Mouse (Mus musculus): ENCODE measurements at regions not wholly inside any gene's neighbourhood (a gene's known extent, or its start where the extent isn't known, plus 50 kb on each side); places are given as distances from the start of the nearest gene placed in this dataset.

DNA sequence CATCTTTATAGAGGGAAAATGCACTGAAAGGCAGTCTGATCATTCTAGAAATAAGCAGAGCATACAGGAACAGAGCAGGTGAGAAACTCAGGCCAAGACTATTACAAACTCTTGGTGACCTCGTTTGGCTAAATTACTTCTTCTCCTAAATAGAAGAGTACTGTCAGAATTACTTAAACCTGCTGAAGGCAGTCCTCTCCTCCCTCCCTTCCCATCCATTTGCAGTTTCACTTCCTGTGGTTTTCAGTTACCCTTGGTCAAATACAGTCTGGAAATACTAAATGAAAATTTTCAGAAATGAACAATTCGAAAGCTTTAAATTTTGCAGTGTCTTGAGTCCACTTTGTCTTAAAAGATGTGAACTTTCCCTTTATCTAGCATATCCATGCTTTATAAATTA, 135.8 kb downstream of the Rnd3 start:
- no peak for DNase-seq (ENCODE audit: low spot score)

DNA sequence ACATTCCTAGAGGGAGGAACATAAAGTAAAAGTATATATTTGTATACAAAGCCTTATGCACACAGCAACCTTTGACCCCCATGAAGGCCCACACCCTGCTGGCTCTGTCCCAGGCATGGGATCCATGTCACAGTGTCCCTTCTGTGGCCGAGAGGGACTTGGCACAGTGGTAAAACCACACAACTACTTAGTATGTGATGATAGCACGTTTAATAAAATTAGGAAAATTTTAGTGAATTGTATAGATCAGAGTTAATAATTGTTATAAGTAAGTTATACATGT, 140.7 kb downstream of the Rnd3 start:
- no peak for DNase-seq (ENCODE audit: low spot score)

DNA sequence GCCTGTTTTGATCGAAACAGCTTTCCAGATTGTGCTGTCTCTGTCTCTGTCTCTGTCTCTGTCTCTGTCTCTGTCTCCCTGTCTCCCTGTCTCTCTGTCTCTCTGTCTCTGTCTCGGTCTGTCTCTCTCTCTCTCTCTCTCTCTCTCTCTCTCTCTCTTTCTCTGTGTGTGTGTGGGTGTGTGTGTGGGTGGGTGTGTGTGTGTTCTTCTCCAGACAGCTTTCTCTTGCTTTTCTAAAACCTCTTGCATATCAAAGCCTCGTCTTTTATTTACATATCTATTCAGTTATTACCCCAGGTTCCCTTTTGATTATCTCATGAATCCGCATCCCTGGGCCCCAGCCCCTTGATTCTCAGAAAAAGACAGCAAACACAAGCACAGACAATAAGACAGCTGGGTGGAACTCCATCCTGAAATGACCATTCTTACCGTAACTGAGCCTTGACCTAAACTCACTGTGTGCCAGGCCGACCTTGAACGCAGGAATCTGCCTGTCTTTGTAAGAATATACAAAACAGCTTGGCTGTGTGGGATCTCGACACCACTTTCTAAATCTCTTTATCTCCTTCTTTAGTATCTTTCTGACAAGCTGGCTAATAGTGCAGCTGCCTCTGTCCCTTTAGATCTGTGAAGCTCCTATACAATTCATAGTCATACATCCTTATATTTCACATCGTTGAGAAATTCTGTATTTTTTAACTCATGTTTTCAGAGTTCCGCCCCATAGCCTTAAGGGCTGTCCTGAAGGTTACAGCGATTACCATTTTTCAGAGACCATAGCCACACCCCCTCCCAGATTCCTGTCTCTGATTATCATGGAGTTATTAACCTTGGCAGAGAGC, 141.3 kb downstream of the Rnd3 start:
- no peak for DNase-seq (ENCODE audit: low spot score)

DNA sequence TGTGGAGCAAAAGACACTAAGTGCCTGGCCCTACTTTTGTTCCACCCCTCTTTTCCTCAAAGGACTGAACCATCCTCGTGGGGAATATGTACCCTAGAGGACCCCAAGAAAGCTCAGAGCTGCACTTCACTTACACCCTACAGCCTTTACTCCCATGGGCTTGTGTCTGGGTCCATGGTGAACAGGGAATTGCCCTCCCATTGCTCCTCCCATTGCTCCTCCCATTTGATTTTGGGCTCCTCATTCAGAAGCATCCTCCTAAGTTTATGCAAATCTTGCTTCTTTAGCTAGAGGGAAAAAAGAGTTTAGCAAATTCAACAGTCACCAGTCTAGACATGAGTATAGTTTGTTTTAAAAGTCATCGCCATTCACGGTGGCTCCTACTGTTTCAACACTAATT, 142.1 kb downstream of the Rnd3 start:
- no peak for DNase-seq (ENCODE audit: low spot score)

DNA sequence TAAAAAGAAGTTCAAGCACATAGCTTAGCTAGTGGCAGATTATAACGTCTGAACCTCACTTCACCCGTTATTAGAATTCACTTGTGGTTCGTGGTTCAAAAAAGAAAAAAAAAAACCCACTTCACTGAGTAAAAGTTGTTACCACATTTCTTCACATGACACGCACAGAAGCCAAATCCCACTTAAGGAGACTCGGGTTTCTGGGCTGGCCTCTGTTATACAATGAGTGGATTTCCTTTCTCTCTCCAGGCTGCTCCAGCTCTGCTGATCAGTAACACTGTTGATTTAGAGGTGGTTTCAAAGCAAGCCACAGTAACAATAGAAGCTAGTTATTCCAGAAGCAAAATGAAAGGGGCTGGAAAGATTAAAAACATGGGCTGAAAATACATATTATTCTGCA, 147.4 kb downstream of the Rnd3 start:
- DNase-seq (ENCODE audit: low spot score), result no peak

DNA sequence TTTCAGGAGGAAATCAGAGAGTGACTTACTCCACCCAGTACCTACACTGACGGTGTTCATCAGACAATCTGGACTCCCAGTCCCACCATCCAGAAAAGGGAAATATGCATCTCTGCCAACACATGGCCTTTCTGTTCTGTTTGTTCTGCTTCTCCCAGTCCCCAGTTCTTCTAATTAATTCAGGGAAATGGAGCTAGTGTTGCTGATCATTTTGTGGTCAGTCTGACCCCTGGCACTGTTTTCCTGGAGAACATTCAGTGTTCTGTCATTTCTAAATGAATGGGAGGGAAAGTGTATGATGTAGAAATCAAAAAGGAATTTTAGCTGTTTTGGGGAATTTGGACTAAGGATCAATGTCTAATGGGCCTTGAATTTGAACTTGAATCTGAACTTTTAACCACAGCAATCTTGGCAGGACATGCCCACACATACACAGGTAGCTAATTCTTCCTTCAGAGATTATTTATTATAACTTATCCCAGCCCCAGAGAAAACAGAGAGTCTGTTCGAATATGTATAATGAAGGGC, 165.0 kb downstream of the Rnd3 start:
- no peak for DNase-seq (ENCODE audit: low spot score)

DNA sequence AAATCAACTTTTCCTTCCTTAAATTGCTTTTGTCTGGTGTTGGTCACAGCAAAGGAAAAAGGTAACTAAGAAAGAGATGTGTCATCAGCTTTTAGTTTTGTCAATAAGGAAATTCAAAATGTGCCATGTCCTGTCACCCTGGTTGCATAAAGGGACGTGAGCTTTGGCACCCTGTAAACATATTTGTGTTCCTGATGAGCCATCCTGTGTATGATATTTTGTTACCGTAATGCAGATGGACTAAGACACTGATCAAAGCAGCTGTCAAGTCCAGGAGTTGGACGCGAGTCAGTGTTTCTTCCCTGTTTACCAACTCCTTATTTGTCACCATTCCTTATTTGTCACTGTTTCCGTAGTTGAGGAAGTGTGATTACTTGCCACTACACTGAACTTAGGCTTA, 166.3 kb downstream of the Rnd3 start:
- no peak for DNase-seq (ENCODE audit: low spot score)

DNA sequence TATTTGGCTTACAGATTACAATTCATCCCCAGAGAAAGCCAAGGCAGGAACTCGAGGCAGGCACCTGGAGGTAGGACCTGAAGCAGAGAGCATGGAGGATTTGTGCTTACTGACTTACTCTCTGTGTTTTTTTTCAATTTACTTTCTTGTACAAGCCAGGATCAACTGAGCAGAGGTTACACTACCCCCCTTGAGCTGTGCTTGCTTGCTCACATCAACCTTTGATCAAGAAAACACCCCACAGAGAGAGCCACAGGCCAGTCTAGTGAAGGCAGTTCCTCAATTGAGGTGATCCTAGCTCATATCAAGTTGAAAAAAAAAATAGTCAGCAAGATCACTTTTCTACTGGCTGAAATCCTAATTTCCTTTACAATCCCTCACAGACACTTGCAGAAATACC, 170.6 kb downstream of the Rnd3 start:
- DNase-seq (ENCODE audit: low spot score), result no peak

DNA sequence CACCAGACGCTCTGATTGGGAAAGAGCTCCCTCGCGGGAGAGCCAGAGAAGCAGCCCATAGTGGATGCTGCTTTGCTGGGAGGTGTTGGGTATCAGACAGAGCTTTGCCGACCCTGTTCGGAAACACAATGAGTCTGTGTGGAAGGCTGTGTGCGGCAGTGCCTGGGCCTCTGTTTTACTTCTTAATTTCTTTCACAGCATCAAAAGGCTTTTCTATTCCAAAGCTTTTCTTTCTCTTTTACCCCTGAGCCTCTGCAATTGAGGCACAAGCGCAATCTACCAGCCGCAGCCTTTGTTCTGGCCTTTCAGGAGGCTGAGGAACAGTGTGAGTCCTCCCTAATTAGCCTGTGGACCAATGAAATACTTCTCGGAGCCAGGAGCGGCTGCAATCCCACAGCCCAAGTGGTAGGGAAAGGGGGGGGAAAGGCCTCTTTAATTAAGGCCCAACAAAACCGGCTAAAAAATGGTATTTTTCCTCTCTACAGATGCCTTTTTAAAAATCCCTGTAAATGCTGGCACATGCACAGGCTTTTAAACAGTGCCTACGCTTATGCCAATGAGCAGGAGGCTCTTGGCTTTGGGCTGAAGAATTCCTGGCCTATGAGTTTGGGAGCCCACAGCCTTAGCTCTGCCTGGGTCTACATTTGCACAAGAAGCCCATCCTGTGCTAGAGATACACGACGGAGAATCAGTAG, 177.6 kb downstream of the Rnd3 start:
- peak; percentile 29 for DNase-seq (ENCODE audit: low spot score)

DNA sequence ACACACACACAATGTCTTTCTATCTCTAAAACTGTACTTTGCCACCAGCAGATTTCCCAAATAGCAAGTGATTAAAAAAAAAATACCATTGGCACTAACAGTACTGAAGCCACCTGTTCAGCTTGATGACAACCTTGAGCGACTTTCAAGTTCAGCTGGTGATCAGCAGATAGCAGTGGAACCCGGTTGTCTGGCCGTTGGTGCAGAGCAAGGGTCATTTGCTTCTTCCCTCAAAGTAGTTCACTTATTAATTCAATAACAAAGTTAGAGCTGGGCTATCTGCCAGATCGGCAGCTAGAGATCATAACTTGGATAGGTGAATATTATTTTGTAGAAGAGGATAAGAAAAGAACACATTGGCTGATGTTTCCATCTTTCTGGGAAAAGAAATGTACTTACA, 180.5 kb downstream of the Rnd3 start:
- no peak for DNase-seq (ENCODE audit: low spot score)

DNA sequence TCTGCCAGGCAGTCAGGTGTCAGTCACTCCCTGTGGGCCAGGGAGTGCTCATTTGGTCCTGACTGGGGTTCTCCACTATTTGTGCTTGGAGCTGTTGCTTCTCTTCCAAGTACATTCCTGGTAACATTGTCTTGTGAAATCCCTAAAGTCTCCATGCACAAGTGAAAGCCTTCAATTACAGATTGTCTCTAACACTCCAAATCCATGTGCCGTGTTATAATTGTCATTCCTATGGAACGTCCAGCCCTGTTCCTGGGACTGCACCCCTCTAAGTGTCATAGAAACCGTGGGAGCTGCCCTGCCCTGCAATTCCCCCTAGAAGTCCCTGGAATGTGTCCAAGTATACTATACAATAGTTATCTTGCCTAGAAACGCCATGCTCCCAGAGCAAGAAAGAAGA, 181.1 kb downstream of the Rnd3 start:
- no peak for DNase-seq (ENCODE audit: low spot score)

DNA sequence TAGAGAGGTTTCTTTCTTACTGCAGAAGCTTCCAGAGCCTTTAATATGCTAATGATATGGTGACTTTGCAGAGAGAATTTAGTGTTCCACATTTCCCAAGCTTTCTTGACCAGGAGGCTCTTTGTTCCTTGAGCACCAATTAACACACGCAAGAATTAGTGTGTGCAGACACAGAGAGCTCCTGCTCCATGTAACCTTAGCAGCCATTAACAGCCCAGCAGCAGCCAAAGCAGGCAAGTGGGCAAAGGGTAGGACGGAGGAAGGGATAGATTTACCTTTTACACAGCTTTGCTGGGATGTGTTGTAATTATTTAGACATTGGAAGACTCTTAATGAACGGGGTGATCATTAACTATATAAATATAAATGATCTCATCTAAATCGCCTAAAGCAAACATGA, 181.8 kb downstream of the Rnd3 start:
- no peak for DNase-seq (ENCODE audit: low spot score)

DNA sequence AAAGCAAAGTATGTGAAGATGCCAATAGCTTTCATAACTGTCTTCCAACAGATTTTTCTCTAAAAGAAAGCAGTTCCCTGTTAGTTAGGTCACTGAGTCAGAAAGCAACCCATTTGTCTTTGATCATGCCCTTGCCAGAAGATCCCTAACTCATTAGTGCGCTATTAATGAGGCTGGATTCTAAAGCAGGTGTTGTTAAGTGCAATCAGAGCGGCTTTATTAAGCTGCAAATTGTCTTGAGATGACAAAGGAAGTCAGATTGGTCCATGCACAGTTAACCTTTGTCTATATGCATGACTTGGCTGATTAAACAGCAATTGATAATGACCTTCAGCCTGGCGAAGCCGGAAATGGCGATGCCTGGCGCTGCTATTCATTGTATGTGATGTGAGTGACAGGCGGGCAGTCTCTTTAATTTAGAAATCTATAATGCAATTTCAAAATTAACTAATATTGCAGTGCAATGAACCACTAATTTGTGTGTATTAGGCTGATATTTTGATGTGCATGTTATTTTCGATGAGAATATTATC, 183.4 kb downstream of the Rnd3 start:
- no peak for DNase-seq (ENCODE audit: low spot score)

DNA sequence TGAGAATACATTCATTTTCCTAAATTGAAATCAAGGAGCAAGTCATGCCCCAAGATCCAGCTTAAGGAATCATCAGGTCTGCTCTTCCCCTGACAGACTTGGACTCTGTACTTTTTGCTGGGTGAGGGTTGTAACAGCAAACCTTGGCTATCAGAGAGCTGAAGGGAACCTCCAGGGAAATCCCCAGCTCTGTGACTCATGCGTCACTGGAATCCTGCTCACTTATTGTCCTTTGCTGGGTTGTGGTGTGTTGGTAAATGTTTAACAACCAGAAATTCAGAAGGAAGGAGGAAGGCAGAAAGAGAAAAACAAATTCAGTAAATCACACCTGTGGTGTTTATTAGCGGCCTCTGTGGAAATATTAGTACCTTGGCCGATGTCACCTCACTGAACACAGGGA, 184.8 kb downstream of the Rnd3 start:
- DNase-seq (ENCODE audit: low spot score), result peak; percentile 79

DNA sequence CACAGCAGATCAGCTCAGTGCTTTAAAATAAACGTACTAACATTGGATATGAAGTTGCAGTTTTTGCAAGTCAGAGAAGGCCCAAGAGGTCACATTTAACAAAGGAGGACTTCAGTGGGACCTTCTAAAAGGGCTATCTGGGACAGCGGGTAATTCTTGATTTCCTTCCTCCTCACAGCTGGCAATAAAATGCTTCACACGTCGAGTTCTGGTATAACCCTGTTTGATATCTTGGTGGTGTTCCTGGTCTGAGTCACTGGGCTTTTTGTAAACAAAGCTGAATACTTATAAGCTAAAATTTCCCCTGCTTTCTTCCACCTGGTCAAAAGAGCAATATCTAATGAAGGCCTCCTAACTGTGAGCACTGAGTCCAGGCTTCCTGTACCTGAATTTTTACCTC, 187.9 kb downstream of the Rnd3 start:
- DNase-seq (ENCODE audit: low spot score), result peak; percentile 6

DNA sequence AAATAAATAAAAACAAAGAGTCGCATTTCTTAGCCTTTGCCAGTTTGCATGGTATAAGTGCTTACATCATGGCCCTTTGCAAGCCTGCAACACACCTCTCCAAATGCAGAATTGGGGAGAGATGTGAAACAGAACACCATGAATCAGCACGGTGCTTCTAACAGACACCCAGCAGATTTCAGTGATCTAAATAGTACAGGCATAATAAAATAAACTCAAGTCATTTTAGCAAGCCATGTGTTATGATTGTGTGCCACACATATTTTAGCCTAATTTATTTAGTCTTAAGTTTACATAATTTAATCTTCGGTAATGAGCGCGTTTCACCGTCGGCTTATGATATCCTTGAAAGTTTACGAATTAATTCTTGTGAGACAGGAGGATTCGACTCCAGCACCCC, 189.6 kb downstream of the Rnd3 start:
- DNase-seq (ENCODE audit: low spot score), result no peak

DNA sequence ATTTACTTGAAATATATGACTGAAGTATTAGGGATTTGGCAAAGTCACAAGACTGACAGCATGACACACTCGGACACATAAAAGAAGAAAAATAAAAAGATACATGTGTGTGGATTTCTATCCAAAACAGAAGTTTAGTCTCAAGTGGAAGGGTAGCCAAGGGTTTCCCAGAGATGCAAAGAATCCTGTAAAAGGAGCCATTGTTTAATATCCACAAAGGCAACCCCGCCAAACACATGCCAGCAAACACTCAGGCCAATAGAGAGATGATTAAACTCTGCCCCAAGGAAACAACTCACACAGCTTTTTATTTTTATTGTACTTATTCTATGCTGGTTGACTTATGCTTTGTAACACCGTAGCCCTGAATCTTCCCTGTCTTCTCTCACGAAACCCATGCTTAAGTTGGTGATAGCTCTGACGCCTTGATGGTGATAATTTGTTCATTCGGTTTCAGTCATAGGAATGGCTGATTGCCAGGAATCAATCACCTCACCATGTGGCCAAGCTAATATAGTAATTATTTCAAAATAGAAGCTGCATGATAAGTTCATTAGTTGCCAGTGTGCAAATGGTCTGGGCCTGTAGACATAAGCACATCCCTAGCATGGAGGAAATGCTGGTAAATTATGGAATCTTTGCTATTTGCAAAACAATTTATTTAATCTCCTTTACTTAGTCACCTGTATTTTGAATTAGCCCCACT, 194.4 kb downstream of the Rnd3 start:
- DNase-seq (ENCODE audit: low spot score), result no peak

DNA sequence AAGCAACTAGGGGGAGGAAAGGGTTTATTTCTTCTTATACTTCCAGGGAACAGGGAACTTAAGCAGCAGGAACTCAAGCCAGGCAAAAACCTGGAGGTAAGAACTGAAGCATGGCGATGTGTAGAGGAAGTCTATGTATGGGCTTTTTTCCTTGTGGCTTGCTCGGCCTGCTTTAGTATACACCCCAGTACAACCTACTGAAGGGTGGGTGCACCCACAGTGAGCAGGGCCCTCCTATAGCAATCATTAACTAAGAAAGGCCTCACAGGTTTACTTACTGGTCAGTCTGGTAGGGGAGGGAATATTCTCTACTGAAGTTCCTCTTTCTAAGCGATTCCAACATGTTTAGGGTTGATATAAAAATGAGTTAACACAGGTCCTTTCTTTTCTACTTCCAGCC, 197.9 kb downstream of the Rnd3 start:
- DNase-seq (ENCODE audit: low spot score), result no peak

DNA sequence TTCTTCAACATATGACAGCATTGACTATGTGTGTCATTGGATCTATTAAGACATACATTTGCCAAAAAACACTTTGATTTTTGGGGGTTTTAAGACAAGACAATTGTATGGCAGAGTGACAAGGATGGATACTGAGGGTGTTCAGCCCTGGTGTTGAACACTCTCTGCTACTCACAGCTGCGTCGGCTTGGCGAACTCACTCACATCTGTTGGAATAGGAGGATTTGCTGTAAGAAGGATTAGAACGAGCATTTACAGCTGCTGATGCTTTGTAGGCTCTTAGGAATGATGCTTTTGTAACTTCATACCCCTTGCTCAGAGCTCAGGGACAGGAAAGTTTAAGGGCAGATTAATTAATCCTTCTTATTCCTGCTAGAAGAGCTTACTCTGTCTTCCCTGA, 199.2 kb downstream of the Rnd3 start:
- DNase-seq (ENCODE audit: low spot score), result no peak

DNA sequence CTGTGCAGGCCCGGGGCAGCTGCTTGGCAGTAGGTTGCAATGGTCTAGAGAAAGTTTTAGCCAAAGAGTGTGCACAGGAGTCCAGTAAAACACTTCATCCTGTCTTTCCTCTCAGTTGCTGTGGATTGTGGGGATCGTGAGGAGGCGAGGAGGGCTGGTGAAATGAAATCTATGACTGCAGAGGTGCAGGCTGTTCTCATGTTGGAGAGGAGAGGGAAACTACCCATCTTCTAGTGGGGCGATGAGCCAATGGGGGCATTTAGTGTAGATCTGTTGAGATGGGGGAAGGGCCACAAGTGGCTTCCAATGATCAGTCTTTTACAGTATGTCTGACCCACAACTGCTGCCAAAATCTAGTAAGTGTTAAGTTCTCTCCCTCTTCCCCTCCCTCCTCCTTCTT, 203.4 kb downstream of the Rnd3 start:
- DNase-seq (ENCODE audit: low spot score), result no peak

DNA sequence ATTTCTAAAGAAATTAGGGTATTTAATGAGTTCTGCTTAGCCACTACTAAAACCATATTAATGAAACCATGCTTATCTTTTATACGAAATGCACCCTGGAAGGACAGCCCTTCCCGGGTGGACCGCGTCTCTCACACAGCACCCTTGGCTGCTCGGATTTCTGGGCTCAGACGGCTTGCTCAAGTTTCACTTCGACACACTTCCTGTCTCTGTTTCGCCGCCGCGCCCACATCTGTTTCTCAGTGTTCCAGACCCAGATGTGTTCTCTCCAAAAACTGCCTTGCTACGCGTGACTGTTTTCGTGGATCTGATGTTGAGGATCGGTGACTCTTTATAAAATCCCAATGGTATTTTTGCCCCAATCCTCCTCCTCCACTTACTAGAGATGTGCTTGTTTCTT, 205.7 kb downstream of the Rnd3 start:
- DNase-seq (ENCODE audit: low spot score), result no peak

DNA sequence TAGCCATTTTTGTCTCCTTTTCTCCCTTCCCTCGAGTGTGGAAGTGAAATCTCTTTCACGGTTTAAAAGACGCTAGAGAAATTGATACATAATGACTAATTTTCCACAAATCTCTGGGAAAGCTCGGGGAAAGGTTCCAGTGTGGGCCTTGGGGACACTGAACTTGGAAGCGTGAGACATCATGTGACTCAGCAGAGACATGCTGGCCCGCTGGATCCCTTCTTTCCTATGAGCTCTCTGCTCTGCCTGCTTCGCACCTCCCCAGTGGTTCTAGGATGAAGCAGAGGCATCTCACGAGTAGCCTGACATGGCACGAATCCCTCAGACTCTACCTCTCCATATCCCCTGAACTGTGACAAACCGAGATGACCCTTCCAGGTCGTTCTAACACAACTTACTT, 206.2 kb downstream of the Rnd3 start:
- DNase-seq (ENCODE audit: low spot score), result no peak

DNA sequence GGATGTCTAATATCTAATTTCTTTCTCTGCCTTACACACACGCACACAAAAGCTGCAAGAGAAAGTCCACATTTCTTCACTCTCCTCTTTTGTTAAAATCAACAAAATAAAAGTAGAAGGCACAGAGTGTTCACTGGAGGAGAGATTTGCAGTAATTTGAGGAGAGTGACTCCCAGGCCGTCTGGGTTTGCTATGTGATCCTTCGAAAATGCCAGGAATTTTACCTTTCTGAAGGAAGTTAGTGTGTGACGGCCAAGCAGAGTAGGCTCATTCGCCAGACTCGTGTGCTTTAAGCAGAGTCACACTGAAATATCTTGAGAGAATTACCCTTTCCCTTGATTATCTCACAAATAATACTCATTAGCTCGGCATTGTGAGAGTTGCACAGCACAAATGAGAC, 216.0 kb downstream of the Rnd3 start:
- DNase-seq (ENCODE audit: low spot score), result no peak

Measured in yolk sac, embryonic 10.5 days (tissue).